Mouse (Mus musculus): ENCODE measurements at regions not wholly inside any gene's neighbourhood (a gene's known extent, or its start where the extent isn't known, plus 50 kb on each side); places are given as distances from the start of the nearest gene placed in this dataset.

DNA sequence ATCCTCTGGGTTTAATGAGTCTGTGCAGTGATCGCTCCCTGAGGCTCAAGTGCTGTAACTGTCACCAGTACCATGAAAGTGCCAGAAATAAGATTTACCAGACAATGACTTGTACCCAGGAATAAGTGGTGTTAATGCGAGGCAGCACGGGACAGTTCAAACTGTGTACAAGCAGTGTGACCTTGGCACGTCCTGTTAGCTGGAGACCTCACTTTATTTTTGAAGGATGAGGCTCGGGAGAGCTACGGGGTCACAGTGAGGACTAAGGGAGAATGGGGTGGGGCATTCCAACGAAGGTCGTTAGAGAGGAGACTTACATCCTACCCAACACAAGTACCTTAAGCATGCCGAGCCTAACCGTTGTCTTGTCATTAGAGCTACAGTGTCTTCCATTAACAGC is 362.2 kb upstream of the Gm10131 start:
- DNase-seq = no peak

DNA sequence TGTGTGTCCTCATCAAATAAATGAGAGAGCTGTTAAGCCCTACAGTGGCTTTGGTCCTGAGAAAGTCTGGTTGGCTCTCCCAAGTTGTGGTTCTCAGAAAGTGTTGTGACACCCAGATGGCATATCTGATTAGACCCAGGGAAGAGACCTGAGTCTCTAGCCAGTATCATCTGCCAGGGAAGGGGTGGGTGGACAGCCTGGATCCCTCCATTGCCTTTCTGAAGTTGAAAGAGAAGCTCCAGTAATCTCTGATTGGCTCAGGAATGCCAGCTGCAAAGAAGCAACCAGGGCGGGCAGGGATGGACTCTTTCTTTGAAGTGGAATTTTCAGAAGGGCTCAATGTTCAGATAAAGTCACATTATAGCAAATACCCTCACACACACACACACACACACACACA is 361.8 kb upstream of the Gm10131 start:
- no peak for DNase-seq
- intact Hi-C loops (cut with DNase I) = no loop called here

More for the DNA sequence above, 362.2 kb upstream of the Gm10131 start:
- intact Hi-C loops (cut with DNase I) = no loop called here

DNA sequence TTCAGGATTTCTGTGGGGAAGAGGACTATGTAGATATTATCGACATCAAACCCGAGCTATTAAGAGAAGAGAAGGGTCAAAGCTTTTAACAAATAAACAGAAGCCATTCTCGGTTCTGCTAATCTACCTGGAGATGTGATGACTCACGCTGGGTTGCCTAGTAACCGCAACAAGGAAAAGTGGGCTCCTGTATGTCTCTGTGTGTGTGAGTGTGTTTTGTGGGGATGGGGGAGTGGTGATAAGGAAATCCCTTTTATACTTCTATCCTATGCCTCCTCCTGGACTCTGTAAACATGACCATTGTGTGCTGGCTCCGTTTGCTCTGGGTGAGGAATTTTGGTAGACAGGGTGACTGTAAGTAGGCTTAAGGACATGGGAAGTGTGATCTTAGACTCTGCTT is 361.3 kb upstream of the Gm10131 start:
- no peak for DNase-seq
- intact Hi-C loops (cut with DNase I) = no loop called here

DNA sequence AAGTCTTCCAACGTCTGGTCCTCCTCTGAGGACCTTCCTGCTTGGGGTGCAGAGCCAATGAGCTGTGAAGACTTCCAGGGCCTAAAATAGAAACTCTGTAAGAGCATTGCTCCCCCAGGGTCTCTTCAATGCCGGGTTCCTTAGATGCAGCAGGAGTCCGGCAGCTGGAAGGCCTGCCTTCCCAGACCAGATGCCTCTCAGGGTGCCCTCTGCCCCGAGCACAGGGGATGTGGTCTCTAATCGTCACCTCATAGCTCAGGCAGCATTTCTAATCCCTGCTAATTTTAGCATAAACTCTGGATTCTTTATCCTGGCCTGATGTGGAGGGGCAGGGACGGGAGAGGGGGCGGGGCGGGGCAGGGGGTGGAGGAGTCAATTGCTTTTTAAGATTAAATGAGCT is 360.9 kb upstream of the Gm10131 start:
- intact Hi-C loops (cut with DNase I) = no loop called here
- DNase-seq = no peak

DNA sequence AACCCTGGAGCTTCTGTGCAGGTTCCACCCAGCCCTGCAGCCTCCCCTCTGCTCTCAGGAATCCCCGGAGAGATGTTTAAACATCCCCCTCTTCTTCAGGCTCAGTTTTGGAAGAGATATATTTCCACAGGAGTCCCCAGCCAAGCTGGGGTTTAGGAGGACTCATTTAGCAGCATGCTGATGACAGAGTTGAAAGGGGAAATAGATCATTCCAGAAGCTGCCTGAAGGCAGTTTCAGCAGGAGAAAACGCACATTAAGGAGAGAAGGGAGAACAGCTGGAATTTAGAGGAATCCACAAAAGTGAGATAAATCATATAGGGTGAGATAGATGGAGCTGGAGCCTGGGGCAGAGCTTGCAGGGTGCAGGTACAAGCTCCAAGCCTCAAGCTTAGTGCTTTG is 357.6 kb upstream of the Gm10131 start:
- no peak for DNase-seq
- intact Hi-C loops (cut with DNase I) = no loop called here

DNA sequence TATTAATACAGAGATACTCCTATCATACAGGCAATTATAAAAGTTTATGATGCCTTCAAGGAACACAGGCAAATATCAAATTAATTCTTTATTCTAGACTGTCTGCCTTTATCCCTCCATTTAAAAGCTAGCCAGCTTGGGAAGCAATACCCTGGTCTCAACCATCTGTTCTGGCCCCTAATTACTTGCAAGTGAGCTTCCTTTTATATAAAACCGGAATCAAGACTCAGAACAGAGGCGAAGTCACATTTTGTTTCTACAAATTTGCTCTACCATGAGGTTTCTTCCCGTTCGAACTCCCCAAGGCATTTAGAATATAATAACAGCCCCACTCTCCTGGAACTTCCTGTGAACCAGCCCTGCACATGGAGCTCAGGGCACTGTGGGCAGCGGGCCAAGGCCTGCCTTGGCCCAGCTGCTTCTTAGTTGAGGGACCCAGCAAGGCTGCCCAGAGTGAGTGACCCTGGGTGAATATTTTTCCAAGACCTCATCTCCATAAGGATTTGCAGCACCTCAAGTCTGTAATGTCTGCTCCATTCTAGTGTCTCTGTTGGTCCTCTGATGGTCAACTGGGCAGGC is 355.3 kb upstream of the Gm10131 start:
- intact Hi-C loops (cut with DNase I) = no loop called here
- no peak for DNase-seq

DNA sequence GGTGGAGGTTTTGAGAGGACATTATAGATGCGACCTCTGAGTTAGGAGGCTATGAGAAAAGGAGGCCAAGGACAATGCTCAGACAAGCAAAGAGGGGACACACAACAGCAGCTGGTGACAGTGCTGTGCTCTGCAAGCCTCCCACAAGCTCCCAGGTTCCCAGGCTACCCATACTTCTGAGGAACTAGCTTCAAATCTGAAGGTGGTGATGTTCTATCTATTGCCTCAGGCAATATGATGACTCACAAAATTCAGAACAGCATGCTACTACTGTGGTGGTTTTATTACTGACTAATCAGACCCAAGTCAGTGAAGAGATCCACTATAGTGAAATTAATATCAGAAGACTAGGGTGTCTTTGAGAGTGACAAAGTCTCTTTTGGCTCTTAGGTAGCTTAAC is 353.9 kb upstream of the Gm10131 start:
- no peak for DNase-seq
- intact Hi-C loops (cut with DNase I) = no loop called here

DNA sequence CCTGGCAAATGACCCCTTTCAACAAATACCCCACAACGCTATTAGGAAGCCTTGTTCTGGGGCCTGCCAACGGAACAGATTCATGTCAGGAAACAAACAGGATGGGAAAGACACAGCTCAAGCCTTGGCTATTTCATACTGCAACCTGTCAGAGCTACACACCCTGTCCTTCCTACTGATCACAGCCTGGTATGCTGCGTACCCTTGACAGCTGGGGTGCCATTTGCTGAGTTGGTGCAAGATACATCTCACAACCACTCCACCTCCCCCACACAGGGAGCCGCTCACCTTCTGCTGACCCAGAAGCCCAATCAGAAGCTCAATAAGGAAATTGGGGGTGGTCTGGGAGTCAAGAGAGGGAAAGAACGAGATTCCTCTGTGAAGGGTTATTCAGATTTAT is 350.7 kb upstream of the Gm10131 start:
- DNase-seq = no peak
- intact Hi-C loops (cut with DNase I) = no loop called here

DNA sequence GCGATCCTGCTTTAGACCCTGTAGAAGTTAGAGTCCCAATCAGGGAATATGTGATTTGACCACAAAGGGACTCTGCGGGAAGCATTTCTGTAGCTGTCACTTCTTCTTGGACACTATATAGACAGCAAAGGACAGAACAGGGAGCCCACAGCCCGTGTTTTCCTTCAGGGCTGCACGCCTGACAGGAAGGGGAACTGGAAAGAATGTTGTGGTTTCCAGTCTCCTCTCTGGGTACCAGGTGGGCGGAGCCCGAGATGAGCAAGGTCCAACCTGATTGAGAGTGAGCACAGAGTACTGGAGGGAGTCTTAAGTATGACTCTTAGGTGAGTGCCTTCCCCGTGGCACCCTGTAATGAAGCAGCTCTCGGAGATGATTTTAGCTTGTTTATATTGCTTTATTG is 346.8 kb upstream of the Gm10131 start:
- intact Hi-C loops (cut with DNase I) = no loop called here
- no peak for DNase-seq

DNA sequence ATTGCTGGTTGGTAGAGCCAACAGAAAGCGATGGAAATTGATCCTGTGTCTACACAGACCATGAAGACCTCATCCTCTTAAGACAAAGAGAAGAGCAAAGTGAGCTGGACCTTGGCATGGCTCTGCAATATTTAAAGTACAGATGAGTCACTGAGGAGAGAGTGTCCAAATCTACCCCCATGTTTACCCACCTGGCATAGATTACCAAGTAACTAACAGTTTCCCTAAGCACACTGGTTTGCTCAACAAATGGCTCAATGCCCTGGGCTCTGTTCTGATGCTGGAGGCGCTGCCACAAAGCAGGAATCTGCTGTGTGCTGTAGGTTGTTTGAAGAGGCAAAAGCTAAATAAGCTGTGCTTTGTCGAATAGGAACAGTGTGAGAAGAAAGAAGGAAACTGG is 345.0 kb upstream of the Gm10131 start:
- no peak for DNase-seq
- intact Hi-C loops (cut with DNase I) = no loop called here

DNA sequence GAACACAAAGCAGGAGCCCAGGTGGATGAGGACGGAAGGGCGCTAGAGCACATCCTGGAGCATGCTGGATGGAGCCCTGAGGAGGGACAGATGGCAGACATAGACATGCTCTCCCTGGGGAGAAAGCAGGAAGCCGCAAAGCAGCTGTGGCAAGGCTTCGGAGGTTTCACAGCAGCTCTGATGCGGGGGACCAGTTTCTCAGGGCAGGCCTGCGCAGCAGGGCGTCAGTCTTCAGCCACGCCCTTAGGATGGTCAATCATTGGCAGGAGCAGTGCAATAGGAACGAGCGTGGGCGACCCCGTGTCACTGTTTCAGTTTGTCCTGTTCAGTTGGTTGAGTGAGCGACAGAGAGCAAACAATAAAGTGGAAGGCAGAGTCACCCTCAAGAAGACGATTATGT is 343.8 kb upstream of the Gm10131 start:
- DNase-seq = peak; percentile 15 to 25
- intact Hi-C loops (cut with DNase I) = no loop called here

DNA sequence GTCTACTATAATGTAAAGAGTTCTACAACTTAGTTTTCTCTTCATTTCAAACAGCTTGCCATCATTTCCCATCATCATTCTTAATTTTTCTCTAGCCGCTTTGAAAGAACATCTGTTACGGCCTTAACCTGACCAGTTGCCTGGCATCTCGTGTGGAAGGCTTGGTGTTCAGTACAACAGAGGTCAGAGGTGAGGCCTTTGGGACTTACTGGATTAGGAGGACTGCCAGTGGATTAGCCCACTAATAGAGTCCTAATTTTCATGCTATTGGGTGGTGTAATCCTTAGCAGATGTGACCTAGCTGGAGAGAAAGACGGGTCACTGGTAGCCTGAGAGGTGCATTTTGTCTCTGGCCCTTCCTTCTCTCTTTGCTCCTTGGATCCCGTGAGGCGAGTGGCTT is 341.3 kb upstream of the Gm10131 start:
- DNase-seq = no peak
- intact Hi-C loops (cut with DNase I) = no loop called here

DNA sequence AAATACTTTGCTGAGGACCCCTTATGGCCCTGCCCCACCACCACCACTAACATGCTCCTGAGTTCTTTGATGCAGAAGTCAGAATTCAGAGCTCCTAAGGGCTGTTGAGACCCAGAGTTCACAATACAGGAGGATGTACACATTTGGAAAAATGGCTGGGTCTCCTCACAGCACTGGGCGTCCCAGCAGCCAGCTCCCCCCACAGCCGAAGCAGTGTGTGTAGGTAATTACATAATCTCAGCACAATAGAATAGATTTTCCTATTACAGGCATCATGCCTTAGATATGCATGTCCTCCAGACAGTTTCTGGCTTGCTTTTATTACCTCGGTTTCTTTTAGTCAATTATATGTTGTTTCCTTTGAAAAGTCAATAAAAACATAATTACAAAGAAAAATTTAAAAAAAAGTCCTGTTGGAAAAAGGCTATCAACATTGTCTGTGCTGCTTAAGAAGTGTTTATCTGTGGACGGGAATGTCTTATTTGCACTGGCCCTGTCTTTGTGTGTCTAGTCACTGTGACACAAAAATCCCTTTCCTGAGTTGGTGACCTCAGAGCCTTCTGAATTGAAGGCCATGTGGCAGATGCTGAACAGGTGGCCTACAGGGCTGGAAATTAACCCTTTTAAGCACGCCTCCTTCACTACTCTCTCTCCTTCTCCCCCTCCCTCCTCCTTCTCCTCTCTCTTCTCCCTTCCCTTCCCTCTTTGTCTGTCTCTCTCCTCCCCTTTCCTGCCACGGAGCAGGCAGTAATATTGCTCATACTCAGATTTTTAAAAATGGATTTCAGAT is 339.9 kb upstream of the Gm10131 start:
- intact Hi-C loops (cut with DNase I) = no loop called here
- no peak for DNase-seq

DNA sequence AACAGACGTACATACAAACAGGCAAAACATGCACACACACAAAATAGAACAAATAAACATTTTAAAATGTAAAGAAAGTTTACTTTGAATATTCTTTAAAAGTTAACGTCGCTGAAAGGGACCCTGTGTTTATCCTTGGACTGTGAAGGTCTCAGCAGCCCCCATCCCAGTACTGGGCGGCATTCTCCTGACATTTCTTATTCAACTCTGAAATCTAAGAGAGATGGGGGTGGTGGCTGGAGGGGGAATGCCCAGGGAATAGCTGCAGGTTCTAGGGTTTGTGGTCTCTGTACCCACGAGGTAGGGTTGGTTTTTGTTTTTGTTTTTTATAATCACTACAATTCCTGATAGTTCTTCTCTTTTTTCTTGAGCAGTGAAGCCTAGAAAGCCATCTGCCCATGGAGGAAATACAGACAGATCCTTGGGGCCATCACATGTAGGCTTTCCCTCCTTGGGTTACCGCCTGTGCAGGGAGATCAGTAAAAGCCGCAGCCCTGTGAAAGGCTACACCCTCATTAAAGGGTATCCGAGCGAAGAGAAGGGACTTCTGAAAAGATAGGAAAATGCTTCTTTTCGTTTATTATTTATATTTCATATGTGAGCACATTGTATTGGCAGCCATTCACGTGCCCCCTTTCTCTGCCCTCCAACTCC is 338.0 kb upstream of the Gm10131 start:
- intact Hi-C loops (cut with DNase I) = no loop called here
- no peak for DNase-seq

DNA sequence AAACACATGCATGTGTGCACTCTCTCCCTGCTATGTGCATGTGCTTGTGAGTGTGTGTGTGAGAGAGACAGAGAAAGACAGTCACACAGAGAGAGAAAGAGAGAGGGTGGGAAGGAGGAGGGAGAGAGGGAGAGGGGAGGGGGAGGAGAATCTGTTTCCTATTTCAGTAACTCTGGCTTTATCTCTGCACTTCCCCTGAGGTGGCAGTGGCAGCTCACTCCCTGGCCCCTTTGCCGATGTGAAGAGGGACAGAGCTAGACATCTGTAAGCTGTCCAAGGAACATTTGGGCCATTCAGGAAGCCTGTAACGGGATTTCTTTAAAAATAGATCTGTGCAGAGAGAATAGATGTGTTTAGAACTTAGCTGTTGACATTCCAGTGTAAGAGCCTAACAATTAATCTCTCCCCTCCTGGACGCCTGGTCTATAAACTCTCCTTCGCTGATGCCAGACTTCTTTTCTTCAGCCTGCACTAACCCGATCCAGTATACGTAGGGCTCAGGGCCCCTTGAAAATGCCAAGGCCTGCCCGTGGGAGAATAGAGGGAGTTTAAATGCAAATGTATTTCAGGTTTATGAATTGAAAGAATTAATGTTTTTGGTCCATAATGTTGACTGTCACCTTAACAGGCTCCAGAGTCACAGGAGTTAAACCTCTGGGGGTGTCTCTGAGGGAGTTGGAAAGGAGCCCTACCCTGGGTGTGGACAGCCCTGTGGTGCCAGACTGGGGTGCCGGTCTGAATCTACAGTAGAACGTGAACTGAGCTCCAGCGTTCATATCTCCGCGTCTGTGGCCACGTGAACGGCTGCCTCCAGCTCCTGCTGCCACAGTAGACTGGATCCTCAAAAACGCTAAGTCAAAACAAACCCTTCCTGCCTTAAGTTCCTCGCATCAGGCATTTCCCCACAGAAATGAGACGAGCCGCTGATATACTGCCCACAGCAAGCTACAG is 336.6 kb upstream of the Gm10131 start:
- DNase-seq = peak in 1 of 2 experiments; percentile 32
- intact Hi-C loops (cut with DNase I) = no loop called here

DNA sequence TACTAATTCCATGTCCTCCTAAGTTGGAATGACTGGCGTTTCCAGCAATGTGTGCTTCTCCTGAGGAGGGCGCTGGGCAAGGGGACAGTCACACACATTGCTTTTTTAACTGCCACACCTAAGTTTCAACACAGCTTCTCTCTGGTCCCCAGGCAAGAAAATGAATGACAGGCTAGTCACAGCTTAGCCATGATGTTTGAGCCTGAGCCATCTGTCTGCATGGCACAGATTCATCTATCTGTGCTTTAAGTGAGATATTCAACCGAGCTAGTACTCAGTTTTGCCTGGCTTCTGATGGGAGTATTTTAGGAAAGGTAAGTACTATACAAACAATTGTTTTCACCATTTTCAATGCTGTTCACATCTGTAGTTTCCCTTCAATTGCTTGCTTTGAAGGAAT is 331.2 kb upstream of the Gm10131 start:
- DNase-seq = no peak
- intact Hi-C loops (cut with DNase I) = no loop called here

DNA sequence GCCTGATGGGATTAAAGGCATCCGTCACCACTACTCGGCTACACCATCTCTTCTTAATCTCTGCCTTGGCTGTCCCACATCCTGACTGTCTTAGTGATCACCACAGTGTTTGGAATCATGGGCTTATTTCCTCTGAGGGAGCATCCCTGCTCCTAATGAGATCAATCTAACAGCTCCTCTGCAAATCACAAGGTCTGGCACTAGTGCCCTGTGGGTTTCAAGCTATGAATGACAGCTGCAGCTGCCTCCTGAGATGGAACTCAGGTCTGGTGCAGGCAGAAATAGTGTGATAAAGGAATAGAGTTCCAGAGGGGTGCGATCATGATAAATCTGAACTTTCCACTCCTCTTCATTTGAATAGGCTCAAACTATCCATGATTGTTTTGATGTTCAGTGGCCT is 330.2 kb upstream of the Gm10131 start:
- DNase-seq = no peak
- intact Hi-C loops (cut with DNase I) = no loop called here

DNA sequence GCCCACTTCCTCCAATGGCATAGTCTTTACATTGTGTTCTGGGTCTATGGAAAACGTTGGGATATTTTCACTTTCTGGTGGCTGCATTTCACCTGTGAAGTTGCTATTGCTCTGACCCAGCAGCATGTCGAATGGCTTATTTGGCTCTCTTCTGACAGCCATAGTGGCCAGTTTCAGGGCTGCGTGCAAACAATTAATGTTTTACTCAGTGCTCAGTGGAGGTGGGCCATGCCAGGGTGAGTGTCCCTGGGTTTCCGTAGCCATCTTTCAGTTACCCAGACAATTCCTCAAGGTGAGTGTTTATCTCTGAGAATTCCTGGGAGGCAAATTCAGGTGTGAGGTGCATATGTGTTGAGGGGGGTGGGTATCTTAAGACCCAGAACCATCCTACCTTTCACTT is 329.2 kb upstream of the Gm10131 start:
- intact Hi-C loops (cut with DNase I) = no loop called here
- no peak for DNase-seq

DNA sequence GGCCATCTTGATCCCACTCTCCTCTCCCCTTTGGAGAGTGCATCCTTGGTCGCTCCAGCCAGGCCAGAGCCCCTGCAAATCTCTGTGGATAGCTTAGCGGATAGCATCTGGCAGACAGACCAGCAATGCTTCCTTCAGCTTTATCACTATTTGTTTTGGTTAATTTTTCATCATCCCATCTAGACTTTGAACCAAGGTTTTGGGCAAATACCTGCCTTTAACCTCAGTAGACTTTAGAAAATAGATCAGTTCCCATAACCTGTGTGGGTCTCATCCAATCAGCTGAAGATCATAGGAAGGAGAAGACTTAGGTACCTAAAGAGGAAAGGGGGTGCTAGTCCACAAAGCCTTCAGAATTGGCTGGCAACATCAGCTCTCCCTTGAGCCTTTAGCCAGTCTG is 327.2 kb upstream of the Gm10131 start:
- intact Hi-C loops (cut with DNase I) = no loop called here
- DNase-seq = no peak

DNA sequence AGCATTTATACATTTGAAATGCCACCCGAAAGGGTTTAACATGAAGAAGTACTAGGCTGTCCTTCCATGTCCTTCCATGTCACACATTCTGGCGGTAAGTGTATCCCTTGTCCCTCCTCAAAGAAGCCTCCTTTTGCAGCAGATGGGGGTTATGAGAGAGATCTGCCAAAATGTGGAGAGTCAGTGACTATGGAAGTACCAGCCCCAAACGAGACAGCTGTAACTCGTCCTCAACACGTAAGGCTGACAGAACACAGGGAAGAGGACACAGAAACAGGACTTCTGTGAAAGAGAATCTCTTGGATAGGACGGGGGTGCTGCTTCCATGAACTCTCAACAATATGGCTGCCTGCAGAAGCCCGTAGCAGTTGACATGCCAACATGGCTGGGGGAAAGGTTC is 320.4 kb upstream of the Gm10131 start:
- intact Hi-C loops (cut with DNase I) = no loop called here
- no peak for DNase-seq

DNA sequence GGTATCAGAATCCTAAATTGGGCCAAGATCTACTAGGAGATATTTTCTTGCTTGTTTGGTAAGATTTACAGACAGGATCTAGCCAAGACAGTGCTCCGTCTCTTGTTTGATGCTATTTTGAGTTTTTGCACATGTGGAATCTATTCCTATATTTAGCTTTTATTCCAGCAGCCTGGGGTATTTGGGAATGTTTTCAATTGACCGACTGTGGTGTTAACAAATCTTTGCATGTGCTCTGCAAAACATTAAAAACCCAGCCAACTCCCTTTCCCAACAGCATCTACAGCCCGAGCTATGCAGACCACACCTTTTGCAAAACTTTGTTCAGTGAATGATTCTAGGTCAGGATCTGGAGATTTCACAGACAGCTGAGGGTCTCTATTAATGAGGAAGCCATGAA is 317.7 kb upstream of the Gm10131 start:
- intact Hi-C loops (cut with DNase I) = loop anchor here (1.0 kb wide), 1 partner anchor 42 kb away; no protein-coding TSS in a partner anchor
- no peak for DNase-seq

Measured in heart, postnatal 14 days (tissue).